Mouse (Mus musculus): ENCODE results near the gene Pcbp3. TPM values are rescaled to one million over a fixed set of nuclear protein-coding genes. Genes with fewer than 3 reads are reported as not detected.
"Not testable (repeated sequence)": the region's sequence is repeated elsewhere in the genome, so short reads cannot be mapped to it uniquely, and the experiment has no call there.

Gene Pcbp3
- polyA plus RNA-seq, 1 experiment from 2014 or later, result 103 TPM

DNA sequence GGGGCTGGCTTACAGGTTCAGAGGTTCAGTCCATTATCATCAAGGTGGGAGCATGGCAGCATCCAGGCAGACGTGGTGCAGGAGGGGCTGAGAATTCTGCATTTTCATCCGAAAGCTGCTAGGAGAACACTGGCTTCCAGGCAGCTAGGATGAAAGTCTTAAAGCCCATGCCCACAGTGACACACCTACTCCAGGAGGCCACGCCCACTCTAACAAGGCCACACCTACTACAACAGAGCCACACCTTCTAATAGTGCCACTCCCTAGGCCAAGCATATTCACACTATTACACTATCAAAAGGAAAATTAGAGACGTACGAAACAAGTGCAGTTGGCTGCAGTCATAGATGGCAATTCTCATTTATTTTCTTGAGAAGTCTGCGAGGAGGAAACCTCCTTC, 10.6 kb upstream of the Pcbp3 start:
- not testable (repeated sequence) for ATAC-seq (ENCODE audit: low FRiP score); H3K4me3 ChIP-seq (replicated peaks); H3K9ac ChIP-seq (replicated peaks); H3K36me3 ChIP-seq; H3K4me1 ChIP-seq; H3K27me3 ChIP-seq (replicated peaks); H3K9me3 ChIP-seq (replicated peaks); H3K27ac ChIP-seq (replicated peaks); H3K4me2 ChIP-seq
- 80% methylated on average over 6 of the region's 6 CpGs for WGBS

GRCm38 (mm10) chr10:76970974-76971373, 9.3 kb upstream of the Pcbp3 start:
- ATAC-seq (ENCODE audit: low FRiP score), result no peak
- Histone ChIP-seq H3K27ac (replicated peaks) (no peak overlapping the region), H3K36me3 (no peaks in the 10 kb centered on the region), H3K27me3 (replicated peaks) (no peaks in the 10 kb centered on the region), H3K9ac (replicated peaks) (no peak overlapping the region), H3K4me2 (no peak overlapping the region), H3K4me3 (replicated peaks) (no peak overlapping the region), H3K9me3 (replicated peaks) (no peaks in the 10 kb centered on the region), H3K4me1 (no peaks in the 10 kb centered on the region)
- 93% methylated on average over 7 of the region's 7 CpGs for WGBS

- no peaks in the 10 kb centered on the region for H3K27me3 ChIP-seq (replicated peaks)
- no peaks in the 10 kb centered on the region for H3K9me3 ChIP-seq (replicated peaks)
- H3K4me1 ChIP-seq, result peaks cover 31% of the 10 kb centered on the region
- H3K4me3 ChIP-seq (replicated peaks), result no peak overlapping the region
- no peaks in the 10 kb centered on the region for H3K36me3 ChIP-seq
- ATAC-seq (ENCODE audit: low FRiP score), result no peak
- H3K4me2 ChIP-seq, result 0 out of 2 replicates have a peak overlapping the region, but pooled peaks have one; percentile 5
- no peak overlapping the region for H3K27ac ChIP-seq (replicated peaks)
- WGBS, result 18% methylated on average over 6 of the region's 6 CpGs
- no peak overlapping the region for H3K9ac ChIP-seq (replicated peaks)
These were observed 2.7 kb upstream of the Pcbp3 start for GRCm38 (mm10) chr10:76964436-76964835.

DNA sequence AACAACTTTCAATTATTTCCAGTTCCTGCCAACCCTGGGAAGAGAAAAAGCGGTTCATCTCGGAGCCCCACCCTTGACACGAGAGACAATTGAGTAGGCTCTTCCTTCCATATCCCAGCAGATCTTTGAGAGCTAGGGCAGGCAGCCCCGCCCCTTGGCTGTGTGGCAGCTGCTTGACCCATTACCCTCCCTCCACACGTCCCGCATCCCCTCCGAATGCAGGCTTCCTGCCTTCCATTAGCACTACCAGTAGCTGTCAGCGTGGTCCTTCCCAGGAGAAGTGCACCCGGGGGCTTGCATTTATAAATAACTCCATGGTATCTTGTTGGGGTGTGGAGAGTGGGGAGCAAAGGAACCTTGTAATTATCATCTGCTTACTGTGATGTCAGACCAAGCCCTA, 2.3 kb upstream of the Pcbp3 start:
- H3K4me3 ChIP-seq (replicated peaks), result no peak overlapping the region
- no peaks in the 10 kb centered on the region for H3K9me3 ChIP-seq (replicated peaks)
- H3K27ac ChIP-seq (replicated peaks), result no peak overlapping the region
- peaks cover 31% of the 10 kb centered on the region for H3K4me1 ChIP-seq
- no peak overlapping the region for H3K9ac ChIP-seq (replicated peaks)
- H3K4me2 ChIP-seq, result 0 out of 2 replicates have a peak overlapping the region, but pooled peaks have one; percentile 5
- H3K27me3 ChIP-seq (replicated peaks), result no peaks in the 10 kb centered on the region
- no peaks in the 10 kb centered on the region for H3K36me3 ChIP-seq
- ATAC-seq (ENCODE audit: low FRiP score), result no peak
- WGBS, result 23% methylated on average over 9 of the region's 9 CpGs

DNA sequence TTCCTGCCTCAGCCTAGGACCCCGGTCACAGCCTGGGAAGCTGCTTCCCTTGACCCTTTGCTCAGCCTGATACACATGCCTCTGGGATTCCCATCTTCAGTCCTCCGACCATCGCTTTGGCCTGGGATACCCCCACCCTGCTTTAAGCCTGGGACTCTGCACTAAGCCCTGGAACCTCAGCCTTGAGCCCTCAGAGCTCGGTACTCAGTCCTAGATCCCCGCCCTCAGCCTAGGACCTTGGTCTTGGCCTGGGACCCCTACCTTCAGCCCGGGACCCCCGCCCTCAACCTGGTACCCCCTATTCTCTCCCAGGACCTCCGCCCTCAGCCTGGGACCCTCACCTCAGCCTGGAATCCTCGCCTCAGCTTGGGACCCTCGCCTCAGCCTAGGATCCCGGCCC, 531 bp downstream of the Pcbp3 start:
- H3K4me3 ChIP-seq (replicated peaks), result peak overlapping the region; percentile 81
- WGBS, result 9% methylated on average over 11 of the region's 11 CpGs
- H3K27ac ChIP-seq (replicated peaks), result peak overlapping the region; percentile 81; the same call in 1 of the 2 replicates

GRCm38 (mm10) chr10:76958201-76958600, 3.5 kb downstream of the Pcbp3 start:
- no peak for ATAC-seq (ENCODE audit: low FRiP score)
- no peak overlapping the region for H3K27ac ChIP-seq (replicated peaks)
- no peaks in the 10 kb centered on the region for H3K36me3 ChIP-seq
- WGBS, result 54% methylated on average over 3 of the region's 3 CpGs
- H3K4me2 ChIP-seq, result no peak overlapping the region
- H3K9me3 ChIP-seq (replicated peaks), result no peaks in the 10 kb centered on the region
- no peaks in the 10 kb centered on the region for H3K27me3 ChIP-seq (replicated peaks)
- H3K9ac ChIP-seq (replicated peaks), result no peak overlapping the region
- peaks cover 19% of the 10 kb centered on the region for H3K4me1 ChIP-seq
- no peak overlapping the region for H3K4me3 ChIP-seq (replicated peaks)

More for the DNA sequence above, 531 bp downstream of the Pcbp3 start:
- Histone ChIP-seq H3K27me3 (replicated peaks) (no peaks in the 10 kb centered on the region), H3K9me3 (replicated peaks) (no peaks in the 10 kb centered on the region), H3K9ac (replicated peaks) (peak overlapping the region; percentile 80), H3K4me1 (peaks cover 31% of the 10 kb centered on the region), H3K36me3 (no peaks in the 10 kb centered on the region), H3K4me2 (peak overlapping the region; percentile 96)
- ATAC-seq (ENCODE audit: low FRiP score), result peak; percentile 29

- H3K4me3 ChIP-seq (replicated peaks), result no peak overlapping the region
- no peaks in the 10 kb centered on the region for H3K36me3 ChIP-seq
- H3K9me3 ChIP-seq (replicated peaks), result no peaks in the 10 kb centered on the region
- H3K27me3 ChIP-seq (replicated peaks), result no peaks in the 10 kb centered on the region
- H3K27ac ChIP-seq (replicated peaks), result no peak overlapping the region
- WGBS, result 59% methylated on average over 6 of the region's 6 CpGs
- H3K9ac ChIP-seq (replicated peaks), result no peak overlapping the region
- peaks cover 9% of the 10 kb centered on the region for H3K4me1 ChIP-seq
- H3K4me2 ChIP-seq, result no peak overlapping the region
- no peak for ATAC-seq (ENCODE audit: low FRiP score)
These were observed 5.5 kb downstream of the Pcbp3 start for GRCm38 (mm10) chr10:76956200-76956599.

- no peaks in the 10 kb centered on the region for H3K36me3 ChIP-seq
- 68% methylated on average over 4 of the region's 4 CpGs for WGBS
- no peak for ATAC-seq (ENCODE audit: low FRiP score)
These were observed 20.6 kb downstream of the Pcbp3 start for GRCm38 (mm10) chr10:76941038-76941437.

GRCm38 (mm10) chr10:76936827-76937226, 24.9 kb downstream of the Pcbp3 start:
- Histone ChIP-seq H3K4me2 (no peak overlapping the region), H3K4me3 (replicated peaks) (no peak overlapping the region), H3K27me3 (replicated peaks) (no peaks in the 10 kb centered on the region), H3K4me1 (peaks cover 3% of the 10 kb centered on the region; the same call in 1 of the 2 replicates), H3K9me3 (replicated peaks) (no peaks in the 10 kb centered on the region), H3K27ac (replicated peaks) (no peak overlapping the region), H3K36me3 (no peaks in the 10 kb centered on the region), H3K9ac (replicated peaks) (no peak overlapping the region)
- 96% methylated on average over 6 of the region's 6 CpGs for WGBS
- ATAC-seq (ENCODE audit: low FRiP score), result no peak

More at GRCm38 (mm10) chr10:76941038-76941437, 20.6 kb downstream of the Pcbp3 start:
- no peak overlapping the region for H3K4me3 ChIP-seq (replicated peaks)
- peaks cover 3% of the 10 kb centered on the region; the same call in 1 of the 2 replicates for H3K4me1 ChIP-seq
- no peak overlapping the region for H3K9ac ChIP-seq (replicated peaks)
- H3K4me2 ChIP-seq, result no peak overlapping the region
- no peak overlapping the region for H3K27ac ChIP-seq (replicated peaks)
- H3K9me3 ChIP-seq (replicated peaks), result no peaks in the 10 kb centered on the region
- no peaks in the 10 kb centered on the region for H3K27me3 ChIP-seq (replicated peaks)

- Histone ChIP-seq H3K4me1 (peaks cover 3% of the 10 kb centered on the region; the same call in 1 of the 2 replicates), H3K36me3 (no peaks in the 10 kb centered on the region), H3K27ac (replicated peaks) (no peak overlapping the region), H3K9ac (replicated peaks) (no peak overlapping the region), H3K9me3 (replicated peaks) (no peaks in the 10 kb centered on the region), H3K4me3 (replicated peaks) (no peak overlapping the region), H3K4me2 (no peak overlapping the region), H3K27me3 (replicated peaks) (no peaks in the 10 kb centered on the region)
- ATAC-seq (ENCODE audit: low FRiP score), result no peak
- 81% methylated on average over 5 of the region's 5 CpGs for WGBS
These were observed 26.9 kb downstream of the Pcbp3 start for GRCm38 (mm10) chr10:76934805-76935204.

- Histone ChIP-seq H3K4me2 (no peak overlapping the region), H3K9ac (replicated peaks) (no peak overlapping the region), H3K36me3 (no peaks in the 10 kb centered on the region), H3K27me3 (replicated peaks) (no peaks in the 10 kb centered on the region), H3K4me3 (replicated peaks) (no peak overlapping the region), H3K9me3 (replicated peaks) (no peaks in the 10 kb centered on the region), H3K4me1 (no peaks in the 10 kb centered on the region), H3K27ac (replicated peaks) (no peak overlapping the region)
- no peak for ATAC-seq (ENCODE audit: low FRiP score)
- WGBS, result 89% methylated on average over 1 of the region's 1 CpGs
These were observed 29.9 kb downstream of the Pcbp3 start for GRCm38 (mm10) chr10:76931794-76932193.

GRCm38 (mm10) chr10:76931122-76931521, 30.6 kb downstream of the Pcbp3 start:
- no peak overlapping the region for H3K4me3 ChIP-seq (replicated peaks)
- WGBS, result 81% methylated on average over 6 of the region's 6 CpGs
- H3K27ac ChIP-seq (replicated peaks), result no peak overlapping the region

DNA sequence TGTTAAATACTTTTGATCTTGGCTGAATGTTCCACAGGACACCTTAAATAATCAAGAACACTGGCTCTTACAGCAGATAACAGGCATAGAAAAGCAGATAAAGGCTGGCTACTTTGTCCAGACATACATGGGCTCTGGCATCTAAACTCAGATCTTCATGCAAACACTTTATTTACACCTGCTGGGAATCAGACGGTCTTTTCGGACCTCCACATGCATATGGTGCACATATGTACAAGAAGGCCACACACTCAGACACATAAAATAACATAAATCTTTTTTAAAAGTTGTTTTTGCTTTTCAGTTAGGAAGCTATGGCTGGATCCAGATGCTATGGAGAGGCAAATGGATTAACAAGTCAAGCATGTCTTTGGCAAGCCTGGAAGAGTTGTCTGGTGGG, 37.2 kb downstream of the Pcbp3 start:
- H3K4me3 ChIP-seq (replicated peaks), result no peak overlapping the region
- no peaks in the 10 kb centered on the region for H3K4me1 ChIP-seq
- H3K9me3 ChIP-seq (replicated peaks), result no peaks in the 10 kb centered on the region
- ATAC-seq (ENCODE audit: low FRiP score), result no peak
- no peaks in the 10 kb centered on the region for H3K36me3 ChIP-seq
- no peaks in the 10 kb centered on the region for H3K27me3 ChIP-seq (replicated peaks)
- WGBS, result 92% methylated on average over 2 of the region's 2 CpGs
- H3K27ac ChIP-seq (replicated peaks), result no peak overlapping the region
- H3K4me2 ChIP-seq, result no peak overlapping the region
- H3K9ac ChIP-seq (replicated peaks), result no peak overlapping the region

More at GRCm38 (mm10) chr10:76931122-76931521, 30.6 kb downstream of the Pcbp3 start:
- no peak overlapping the region for H3K9ac ChIP-seq (replicated peaks)
- no peaks in the 10 kb centered on the region for H3K27me3 ChIP-seq (replicated peaks)
- H3K4me2 ChIP-seq, result no peak overlapping the region
- ATAC-seq (ENCODE audit: low FRiP score), result no peak
- no peaks in the 10 kb centered on the region for H3K4me1 ChIP-seq
- no peaks in the 10 kb centered on the region for H3K9me3 ChIP-seq (replicated peaks)
- no peaks in the 10 kb centered on the region for H3K36me3 ChIP-seq

Data from neural tube, embryonic 15.5 days (tissue).